Mouse (Mus musculus) midbrain, embryonic 10.5 days (tissue): ENCODE results near the gene Gdf3. TPM values are rescaled to one million over a fixed set of nuclear protein-coding genes. Genes with fewer than 3 reads are reported as not detected.

Source experiments
- DNase-seq: peaks from one replicate; pipeline ENCODE4 v3.0.0-alpha.2; 2017; ENCODE audit warnings: low spot score
- H3K27ac ChIP-seq: fragments of 300-500 bp; sonication (generic); replicated peaks from 2 replicates; pipeline ENCODE4 v1.5.1; 2016; ENCODE audit warnings: mild to moderate bottlenecking
- H3K27me3 ChIP-seq: fragments of 300-500 bp; sonication (generic); 2 replicates; pipeline ENCODE4 v1.6.1; 2016; ENCODE audit warnings: low read depth, mild to moderate bottlenecking; ENCODE audit not compliant: poor library complexity, severe bottlenecking
- H3K36me3 ChIP-seq: fragments of 300-500 bp; sonication (generic); 2 replicates; pipeline ENCODE4 v1.6.1; 2016; ENCODE audit warnings: mild to moderate bottlenecking, moderate library complexity
- H3K4me1 ChIP-seq: fragments of 300-500 bp; sonication (generic); 2 replicates; pipeline ENCODE4 v1.6.1; 2016
- H3K4me3 ChIP-seq: fragments of 300-500 bp; sonication (generic); 2 replicates; pipeline ENCODE4 v1.5.1; 2016; ENCODE audit warnings: mild to moderate bottlenecking, moderate library complexity
- H3K9me3 ChIP-seq: fragments of 300-500 bp; sonication (generic); replicated peaks from 2 replicates; pipeline ENCODE4 v1.6.1; 2016; ENCODE audit warnings: mild to moderate bottlenecking
- WGBS: fragments of 180-500 bp; shearing (Covaris S2); methylation state at CpG from one replicate; pipeline ENCODE4 v1.1.7; 2016; 5-methylcytosine and 5-hydroxymethylcytosine counted together
- polyA plus RNA-seq: library from polyadenylated mRNA; unstranded; fragments of >200 nt; fragmentation: Nextera tagmentation; extraction: Ambion mirVana; gene quantifications from 2 replicates; pipeline ENCODE4 v1.2.1, GENCODE M21; 2016

Gene Gdf3
- polyA plus RNA-seq, 1 experiment from 2014 or later = 0.09 TPM

DNA sequence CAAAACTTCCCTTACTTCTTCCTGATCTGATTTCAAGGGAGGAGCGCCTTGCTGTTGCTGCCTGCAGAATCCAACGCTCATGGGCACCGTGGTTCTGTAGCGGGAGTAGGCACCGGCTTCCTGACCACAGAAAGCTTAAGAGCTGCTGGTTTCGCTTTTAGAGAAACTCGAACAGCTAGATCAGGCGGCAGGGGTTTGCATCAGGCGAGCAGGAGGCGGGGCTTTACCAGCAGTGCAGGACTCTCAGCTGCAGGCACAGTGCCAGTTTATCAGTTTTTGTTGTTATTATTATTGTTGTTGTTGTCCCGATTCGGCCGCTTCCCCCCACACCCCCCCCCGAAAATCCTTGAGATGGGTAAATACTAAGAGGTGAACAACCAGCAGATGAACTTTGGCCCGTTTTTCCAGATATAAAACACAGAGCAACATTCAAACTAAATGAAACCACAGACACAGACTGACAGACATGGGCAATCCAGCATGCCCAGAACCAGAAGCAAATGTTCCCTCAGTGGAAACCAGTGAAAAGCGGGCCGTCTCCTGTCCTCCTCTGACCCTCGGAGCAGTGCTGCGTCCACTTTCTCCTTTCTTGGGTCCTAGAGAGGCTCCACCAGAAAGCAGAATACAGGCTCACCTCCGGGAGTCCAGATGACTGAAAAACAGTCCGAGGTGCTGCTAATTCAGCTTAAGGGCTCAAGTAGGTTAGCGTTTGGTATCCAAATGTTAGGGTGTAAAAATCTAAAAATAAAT, 7.5 kb downstream of the Gdf3 start, which contains the start of gene Apobec1:
Gene Apobec1, minus strand, starts transcription at position 203 of the 750 bp plus-strand sequence.
- Histone ChIP-seq H3K27ac (peak within 1 kb of the TSS; percentile 74), H3K4me1 (peaks cover 8% of the 10 kb centered on the region), H3K4me3 (peak within 1 kb of the TSS; percentile 55), H3K9me3 (no peaks in the 10 kb centered on the region), H3K27me3 (no peaks in the 10 kb centered on the region), H3K36me3 (no peaks in the 10 kb centered on the region)
- WGBS = 11% methylated on average over 22 of the region's 22 CpGs
- DNase-seq = peak; percentile 56

DNA sequence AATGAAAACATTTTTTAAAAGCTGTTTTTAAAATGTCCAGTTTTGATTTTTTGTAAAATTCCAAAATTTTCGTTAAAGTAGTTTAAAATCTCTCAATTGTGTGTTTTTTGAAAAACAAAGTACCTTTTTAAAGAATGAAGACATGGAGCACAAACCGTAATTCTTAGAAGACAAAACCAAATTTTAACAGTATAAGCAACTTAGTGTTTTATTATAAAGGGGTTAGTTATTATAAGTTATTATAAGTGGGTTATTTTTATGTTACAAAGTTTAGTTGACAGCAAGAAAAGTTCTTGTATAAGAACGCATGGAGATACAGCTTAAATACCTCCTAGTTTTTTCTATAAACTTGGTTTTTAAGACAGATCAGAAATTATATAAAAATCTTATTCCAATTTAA, 8.3 kb downstream of the Gdf3 start:
- Histone ChIP-seq H3K27me3 (no peaks in the 10 kb centered on the region), H3K9me3 (no peaks in the 10 kb centered on the region), H3K4me1 (peaks cover 8% of the 10 kb centered on the region), H3K4me3 (peak overlapping the region; percentile 55), H3K36me3 (no peaks in the 10 kb centered on the region), H3K27ac (no peak overlapping the region)
- DNase-seq = no peak
- 89% methylated on average over 3 of the region's 3 CpGs for WGBS

DNA sequence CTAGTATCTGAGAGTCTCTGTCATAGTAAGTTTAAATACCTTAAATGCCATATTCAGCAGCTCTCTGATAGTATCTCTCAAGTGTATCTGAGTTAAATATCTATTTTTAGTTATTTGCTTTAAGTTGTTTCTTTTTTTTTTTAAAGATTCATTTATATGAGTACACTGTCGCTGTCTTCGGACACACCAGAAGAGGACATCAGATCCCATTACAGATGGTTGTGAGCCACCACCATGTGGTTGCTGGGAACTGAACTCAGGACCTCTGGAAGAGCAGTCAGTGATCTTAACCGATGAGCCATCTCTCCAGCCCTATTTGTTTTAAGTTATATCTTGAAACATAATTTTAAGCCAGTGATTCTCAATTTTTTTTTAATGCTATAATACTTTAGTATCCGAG, 8.9 kb downstream of the Gdf3 start:
- H3K4me3 ChIP-seq = no peak overlapping the region
- no peak overlapping the region for H3K27ac ChIP-seq
- H3K27me3 ChIP-seq = no peaks in the 10 kb centered on the region
- DNase-seq = no peak
- H3K36me3 ChIP-seq = no peaks in the 10 kb centered on the region
- WGBS = 93% methylated on average over 4 of the region's 4 CpGs
- no peaks in the 10 kb centered on the region for H3K9me3 ChIP-seq
- H3K4me1 ChIP-seq = peaks cover 8% of the 10 kb centered on the region

DNA sequence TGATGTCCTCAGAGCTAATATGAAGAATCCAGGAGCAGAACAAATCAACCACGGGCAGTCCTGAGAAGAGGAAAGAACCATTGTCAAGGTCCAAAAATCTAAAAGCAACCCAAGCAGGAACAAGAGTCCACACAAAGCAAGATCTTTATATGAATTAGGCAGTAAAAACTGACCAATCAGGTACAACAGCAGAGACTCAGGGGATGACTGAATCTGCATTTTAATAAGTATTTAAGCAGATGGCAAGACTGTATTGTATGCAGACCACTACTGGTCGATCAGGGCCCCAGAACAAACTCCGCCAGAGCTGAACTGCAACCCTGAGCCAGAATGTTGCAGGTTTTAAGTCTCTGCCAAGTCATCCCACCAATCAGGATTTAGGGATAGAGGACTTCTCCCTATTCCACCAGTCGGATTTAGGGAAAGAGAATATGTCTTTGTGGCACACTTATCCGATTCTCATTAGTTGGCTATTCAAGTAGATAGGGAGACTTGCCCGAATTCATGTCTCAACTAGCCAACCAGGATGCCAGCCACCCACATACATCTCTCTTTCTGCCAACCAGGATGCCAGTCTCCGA, 9.7 kb downstream of the Gdf3 start:
- WGBS = 90% methylated on average over 7 of the region's 7 CpGs

DNA sequence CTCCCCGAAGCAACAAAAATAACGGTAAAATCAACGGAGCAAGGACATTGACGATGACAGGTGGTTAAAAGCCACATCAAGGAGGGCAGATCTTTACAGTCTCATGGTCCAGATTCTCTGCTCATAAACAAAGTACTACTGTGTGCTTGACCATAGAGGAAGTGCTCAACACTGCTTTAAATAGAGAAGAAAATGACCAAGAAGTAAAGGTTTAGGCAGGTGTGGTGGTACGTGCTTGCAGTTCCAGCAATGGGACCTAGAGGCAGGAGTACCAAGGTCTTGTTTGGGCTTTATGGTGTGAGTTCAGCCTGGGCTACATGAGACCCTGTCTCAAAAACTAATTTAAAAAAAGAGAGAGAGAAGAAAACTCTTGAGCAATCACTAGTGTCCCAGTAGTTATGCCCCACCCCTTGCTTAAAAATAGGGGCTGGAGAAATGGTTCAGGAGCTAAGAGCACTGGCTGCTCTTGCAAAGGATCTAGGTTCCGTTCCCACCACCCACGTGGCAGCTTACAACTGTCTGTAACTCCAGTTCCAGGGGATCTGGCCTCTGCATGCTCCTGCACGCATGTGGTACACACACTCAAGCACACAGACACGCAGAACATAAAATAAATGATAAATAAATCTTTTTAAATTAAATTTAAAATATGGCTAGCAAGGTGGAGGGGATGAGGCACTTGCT, 10.7 kb downstream of the Gdf3 start:
- WGBS = 89% methylated on average over 9 of the region's 9 CpGs
- Histone ChIP-seq H3K4me3 (no peak overlapping the region), H3K9me3 (no peaks in the 10 kb centered on the region), H3K27me3 (no peaks in the 10 kb centered on the region), H3K36me3 (no peaks in the 10 kb centered on the region), H3K27ac (no peak overlapping the region), H3K4me1 (peaks cover 8% of the 10 kb centered on the region)
- no peak for DNase-seq

More for the DNA sequence above, 9.7 kb downstream of the Gdf3 start:
- Histone ChIP-seq H3K9me3 (no peaks in the 10 kb centered on the region), H3K4me3 (no peak overlapping the region), H3K4me1 (peaks cover 8% of the 10 kb centered on the region), H3K27ac (no peak overlapping the region), H3K27me3 (no peaks in the 10 kb centered on the region), H3K36me3 (no peaks in the 10 kb centered on the region)
- no peak for DNase-seq

DNA sequence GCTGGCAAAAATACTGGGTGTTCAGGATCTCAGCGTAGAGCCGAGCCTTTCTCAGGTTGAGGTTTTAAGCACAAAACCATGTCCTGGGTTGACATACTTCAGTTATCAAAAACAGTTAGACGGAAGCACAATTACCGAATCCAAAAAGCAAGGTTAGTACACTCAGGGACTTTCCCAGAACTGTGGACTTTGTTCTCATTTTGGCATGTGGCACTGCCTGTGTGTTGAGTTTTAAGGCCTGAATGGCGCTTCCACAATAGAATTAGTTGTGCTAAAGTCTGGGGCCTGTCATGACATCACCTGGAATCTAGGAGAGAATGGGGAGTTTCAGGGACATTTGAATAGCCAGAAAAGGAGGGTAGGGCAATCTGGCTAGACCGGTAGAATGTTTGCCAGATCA, 11.5 kb downstream of the Gdf3 start:
- Histone ChIP-seq H3K4me1 (peaks cover 8% of the 10 kb centered on the region), H3K27ac (no peak overlapping the region), H3K4me3 (no peak overlapping the region), H3K36me3 (no peaks in the 10 kb centered on the region), H3K9me3 (no peaks in the 10 kb centered on the region), H3K27me3 (no peaks in the 10 kb centered on the region)
- no peak for DNase-seq
- WGBS = 95% methylated on average over 6 of the region's 6 CpGs

DNA sequence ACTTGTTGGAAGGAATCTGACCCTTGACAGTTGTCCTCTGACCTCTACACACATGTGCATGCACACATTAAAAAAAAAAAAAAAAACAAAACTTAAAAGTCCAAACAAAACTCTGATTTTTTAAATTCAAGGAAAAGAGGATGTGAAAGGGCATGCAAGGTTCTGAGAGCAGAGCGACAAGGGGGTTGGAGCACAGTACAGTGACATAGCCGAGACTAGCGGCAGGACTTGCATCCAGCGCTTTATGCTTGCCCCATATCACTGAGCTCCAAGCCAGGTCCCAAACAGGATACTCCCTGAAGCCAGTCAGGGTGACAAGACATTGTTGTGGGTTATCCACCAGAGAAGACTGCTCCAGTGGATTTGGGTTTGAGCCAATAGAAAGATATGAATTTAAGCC, 11.9 kb downstream of the Gdf3 start:
- Histone ChIP-seq H3K4me1 (peaks cover 8% of the 10 kb centered on the region), H3K4me3 (no peak overlapping the region), H3K27ac (no peak overlapping the region), H3K9me3 (no peaks in the 10 kb centered on the region), H3K27me3 (no peaks in the 10 kb centered on the region), H3K36me3 (no peaks in the 10 kb centered on the region)
- no peak for DNase-seq
- WGBS = 91% methylated on average over 4 of the region's 4 CpGs

DNA sequence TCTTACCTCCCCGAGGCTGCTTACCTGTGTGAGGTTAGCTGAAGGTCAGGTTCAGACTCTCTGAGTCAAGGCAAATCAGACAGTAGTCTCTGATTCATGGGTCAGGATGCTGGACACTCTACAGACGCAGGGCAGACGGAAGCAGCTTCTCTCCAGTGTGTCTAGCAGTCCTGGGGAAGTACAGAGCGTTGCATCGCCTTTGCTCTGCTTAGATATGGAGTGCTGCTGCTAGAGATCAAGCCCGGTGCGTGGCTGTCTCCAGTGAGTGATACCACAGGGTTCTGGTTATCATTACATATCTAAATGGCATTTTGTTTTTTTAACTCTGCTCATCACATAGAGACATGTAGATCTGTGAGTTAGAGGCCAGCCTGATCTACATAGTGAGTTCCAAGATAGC, 13.3 kb downstream of the Gdf3 start:
- 88% methylated on average over 7 of the region's 7 CpGs for WGBS
- Histone ChIP-seq H3K36me3 (no peaks in the 10 kb centered on the region), H3K27me3 (no peaks in the 10 kb centered on the region), H3K27ac (no peak overlapping the region), H3K4me1 (no peaks in the 10 kb centered on the region), H3K9me3 (no peaks in the 10 kb centered on the region), H3K4me3 (no peak overlapping the region)
- DNase-seq = no peak

DNA sequence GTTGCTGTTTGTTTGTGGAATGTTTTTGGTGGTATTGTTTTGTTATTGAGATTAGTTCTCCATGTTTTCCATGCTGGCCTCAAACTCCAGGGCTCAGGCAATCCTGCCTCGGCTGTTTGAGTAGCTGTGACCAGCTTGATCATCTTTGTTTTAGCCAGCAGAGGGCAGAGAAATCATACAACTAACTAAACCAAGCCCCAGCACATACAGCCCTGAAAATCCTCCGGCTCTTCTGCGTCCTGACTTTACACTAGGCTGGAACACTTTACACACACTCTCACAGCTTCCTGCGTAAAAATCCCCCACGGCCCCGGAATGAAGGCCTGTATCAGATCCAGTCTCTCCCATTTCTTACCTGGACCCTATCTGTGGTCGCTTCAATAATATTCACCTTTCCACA, 14.2 kb downstream of the Gdf3 start:
- Histone ChIP-seq H3K27me3 (no peaks in the 10 kb centered on the region), H3K4me1 (no peaks in the 10 kb centered on the region), H3K9me3 (no peaks in the 10 kb centered on the region), H3K4me3 (no peak overlapping the region), H3K36me3 (no peaks in the 10 kb centered on the region), H3K27ac (no peak overlapping the region)
- no peak for DNase-seq
- WGBS = 40% methylated on average over 7 of the region's 7 CpGs

DNA sequence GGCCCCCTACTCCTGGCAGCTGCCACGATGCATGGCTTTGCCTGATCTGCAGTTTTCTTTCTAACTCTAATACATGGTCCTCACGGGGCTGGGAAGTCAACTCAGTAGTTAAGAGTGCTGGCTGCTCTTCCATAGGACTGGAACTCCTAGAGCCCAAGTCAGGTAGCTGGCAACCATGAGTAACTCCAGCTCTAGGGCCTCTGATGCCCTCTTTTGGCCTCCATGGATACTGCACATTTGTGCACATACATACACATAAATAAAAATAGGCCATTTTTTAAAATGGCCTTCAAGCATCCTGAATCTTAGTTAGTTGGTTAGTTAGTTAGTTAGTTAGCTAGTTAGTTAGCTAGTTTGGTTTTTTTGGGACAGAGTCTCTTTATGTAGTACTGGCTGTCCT, 17.0 kb downstream of the Gdf3 start:
- Histone ChIP-seq H3K4me1 (no peaks in the 10 kb centered on the region), H3K4me3 (no peak overlapping the region), H3K27ac (no peak overlapping the region), H3K9me3 (no peaks in the 10 kb centered on the region), H3K27me3 (no peaks in the 10 kb centered on the region), H3K36me3 (no peaks in the 10 kb centered on the region)
- 92% methylated on average over 2 of the region's 2 CpGs for WGBS
- no peak for DNase-seq

DNA sequence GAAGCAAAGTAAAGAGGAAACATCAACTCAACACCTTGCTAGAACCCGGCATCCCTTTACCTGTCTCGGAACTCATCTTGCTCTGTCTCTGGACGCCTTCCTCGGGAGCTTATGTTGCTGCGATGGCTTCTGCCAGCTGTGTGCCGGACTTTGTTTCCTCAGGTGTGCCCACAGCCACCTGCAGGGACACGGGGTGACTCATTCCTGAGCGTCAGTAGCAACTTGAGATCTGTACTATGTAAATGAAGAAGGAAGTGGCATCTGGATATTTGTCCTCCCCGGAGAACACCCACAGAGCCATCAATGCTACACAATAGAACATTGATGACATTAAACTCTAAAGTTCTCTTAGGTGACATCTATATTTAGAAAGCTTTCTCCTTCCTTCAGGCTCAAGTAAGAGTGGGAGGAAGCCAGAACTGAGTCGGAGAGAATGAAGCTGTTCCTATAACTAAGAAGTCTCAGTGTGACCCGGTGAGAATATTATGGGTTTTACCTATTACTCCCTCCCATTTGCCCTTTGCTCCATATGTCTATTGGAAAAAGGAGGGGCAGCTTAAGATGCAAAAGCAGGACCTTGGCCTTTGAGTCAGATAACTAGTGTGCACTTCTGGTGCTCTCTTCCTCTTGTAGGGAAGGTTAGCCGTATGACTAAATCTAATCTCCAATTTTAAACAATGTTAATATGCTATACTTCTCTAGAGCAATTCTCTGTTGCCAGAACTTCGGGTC, 18.7 kb downstream of the Gdf3 start:
- Histone ChIP-seq H3K36me3 (no peaks in the 10 kb centered on the region), H3K27ac (no peak overlapping the region)
- 82% methylated on average over 13 of the region's 13 CpGs for WGBS

DNA sequence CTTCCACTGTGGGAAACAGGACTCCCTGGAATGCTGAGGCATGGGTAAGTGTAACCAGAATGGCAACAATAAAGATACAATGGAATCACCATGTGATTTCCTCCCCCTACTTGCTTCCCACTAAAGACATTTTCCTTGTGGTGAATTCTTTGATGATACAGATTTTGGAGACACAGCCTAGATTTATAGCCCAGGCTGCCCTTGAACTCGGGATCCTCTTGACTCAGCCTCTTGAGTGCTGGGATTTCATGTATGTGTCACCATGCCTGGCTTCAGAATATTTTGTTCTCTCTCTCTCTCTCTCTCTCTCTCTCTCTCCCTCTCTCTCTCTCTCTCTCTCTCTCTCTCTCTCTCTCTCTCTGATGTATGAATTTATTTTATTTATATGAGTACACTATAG, 30.8 kb downstream of the Gdf3 start:
- H3K9me3 ChIP-seq = no peaks in the 10 kb centered on the region
- 68% methylated on average over 1 of the region's 1 CpGs for WGBS
- no peak for DNase-seq
- H3K36me3 ChIP-seq = no peaks in the 10 kb centered on the region
- H3K4me3 ChIP-seq = no peak overlapping the region
- no peaks in the 10 kb centered on the region for H3K4me1 ChIP-seq
- H3K27me3 ChIP-seq = no peaks in the 10 kb centered on the region
- no peak overlapping the region for H3K27ac ChIP-seq

More for the DNA sequence above, 18.7 kb downstream of the Gdf3 start:
- no peak for DNase-seq
- Histone ChIP-seq H3K4me3 (no peak overlapping the region), H3K27me3 (no peaks in the 10 kb centered on the region), H3K9me3 (no peaks in the 10 kb centered on the region), H3K4me1 (no peaks in the 10 kb centered on the region)
